Mouse (Mus musculus): ENCODE results near the gene Spata3. TPM values are rescaled to one million over a fixed set of nuclear protein-coding genes. Genes with fewer than 3 reads are reported as not detected.
"Not testable (repeated sequence)": the region's sequence is repeated elsewhere in the genome, so short reads cannot be mapped to it uniquely, and the experiment has no call there.

The Spata3 gene
- not detected in 2 replicates for polyA plus RNA-seq (2016; fragmentation: Nextera tagmentation; extraction: Ambion mirVana)

GRCm38 (mm10) chr1:86016516-86016915 lies at the start of gene Spata3:
Spata3 (plus strand) TSS chr1:86016816.
- Histone ChIP-seq H3K4me1 (no peaks in the 10 kb centered on the region; the same call in 1 of the 2 replicates), H3K9ac (no peak within 1 kb of the TSS), H3K36me3 (no peaks in the 10 kb centered on the region), H3K27me3 (replicated peaks) (peaks cover 28% of the 10 kb centered on the region), H3K9me3 (no peaks in the 10 kb centered on the region), H3K4me3 (no peak within 1 kb of the TSS), H3K4me2 (replicated peaks) (no peak within 1 kb of the TSS), H3K27ac (no peak within 1 kb of the TSS)
- WGBS: 92% methylated on average over 8 of the region's 8 CpGs
- no peak for ATAC-seq (ENCODE audit: low FRiP score, low read depth)

DNA sequence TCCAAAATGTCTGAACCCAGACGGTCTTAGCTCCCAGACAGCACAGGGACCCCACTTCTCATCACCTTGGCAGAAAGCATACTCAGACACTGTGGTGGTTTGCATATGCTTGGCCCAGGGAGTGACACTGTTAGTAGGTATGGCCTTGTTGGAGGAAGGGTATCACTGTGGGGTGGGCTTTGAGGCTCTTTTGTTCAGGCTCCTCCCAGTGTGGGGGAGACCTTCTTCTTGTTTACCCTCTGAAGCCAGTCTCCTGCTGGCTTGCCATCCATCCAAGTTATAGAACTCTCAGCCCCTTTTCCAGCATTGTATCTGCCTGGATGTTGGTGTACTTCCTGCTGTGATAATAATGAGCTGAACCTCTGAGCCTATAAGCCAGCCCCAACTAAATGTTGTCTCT lies 47.5 kb upstream of the Spata3 start:
- 0 out of 2 replicates have a peak, but pooled peaks have one; percentile 33 for ATAC-seq (ENCODE audit: low FRiP score, low read depth)
- H3K4me3 ChIP-seq: no peak overlapping the region

DNA sequence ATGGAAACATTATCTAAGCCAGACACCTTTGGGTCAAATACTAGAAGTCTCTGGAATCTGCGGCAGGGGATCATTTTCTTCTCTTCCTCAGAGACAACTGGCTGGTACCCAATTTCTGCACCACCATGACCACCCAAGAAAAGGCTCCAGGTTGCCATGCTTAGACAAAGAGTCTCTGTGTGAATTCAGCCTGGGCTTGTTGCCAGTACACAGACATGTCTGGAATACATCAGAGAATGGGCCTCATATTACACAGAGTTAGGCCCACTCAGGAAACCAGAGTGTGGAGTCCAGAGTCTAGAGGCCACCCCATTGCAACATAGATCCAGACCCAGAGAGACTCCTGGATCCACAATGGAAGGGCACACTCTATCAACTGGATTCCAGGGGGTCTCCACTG lies 47.1 kb upstream of the Spata3 start:
- H3K27ac ChIP-seq: no peak overlapping the region
- H3K4me2 ChIP-seq (replicated peaks): no peak overlapping the region
- no peak overlapping the region for H3K9ac ChIP-seq
- WGBS: 83% methylated on average over 1 of the region's 1 CpGs
- H3K4me1 ChIP-seq: no peaks in the 10 kb centered on the region
- H3K4me3 ChIP-seq: no peak overlapping the region
- H3K27me3 ChIP-seq (replicated peaks): no peaks in the 10 kb centered on the region
- ATAC-seq (ENCODE audit: low FRiP score, low read depth): peak; percentile 56; the same call in 1 of the 2 replicates
- no peaks in the 10 kb centered on the region for H3K36me3 ChIP-seq
- H3K9me3 ChIP-seq: no peaks in the 10 kb centered on the region

More for the DNA sequence above, 47.5 kb upstream of the Spata3 start:
- Histone ChIP-seq H3K4me2 (replicated peaks) (no peak overlapping the region), H3K9me3 (no peaks in the 10 kb centered on the region), H3K27me3 (replicated peaks) (no peaks in the 10 kb centered on the region), H3K4me1 (no peaks in the 10 kb centered on the region), H3K36me3 (no peaks in the 10 kb centered on the region), H3K27ac (no peak overlapping the region), H3K9ac (no peak overlapping the region)
- 71% methylated on average over 1 of the region's 1 CpGs for WGBS

- Histone ChIP-seq H3K4me1 (no peaks in the 10 kb centered on the region), H3K36me3 (no peaks in the 10 kb centered on the region), H3K27me3 (replicated peaks) (no peaks in the 10 kb centered on the region), H3K9me3 (no peaks in the 10 kb centered on the region), H3K9ac (no peak overlapping the region), H3K27ac (no peak overlapping the region), H3K4me3 (no peak overlapping the region), H3K4me2 (replicated peaks) (no peak overlapping the region)
- 91% methylated on average over 3 of the region's 3 CpGs for WGBS
- ATAC-seq (ENCODE audit: low FRiP score, low read depth): no peak
Observed at GRCm38 (mm10) chr1:85971070-85971469, 45.5 kb upstream of the Spata3 start.

GRCm38 (mm10) chr1:85972341-85972740 lies 44.3 kb upstream of the Spata3 start:
- Histone ChIP-seq H3K4me3 (no peak overlapping the region), H3K9ac (no peak overlapping the region), H3K9me3 (no peaks in the 10 kb centered on the region), H3K27me3 (replicated peaks) (no peaks in the 10 kb centered on the region), H3K4me2 (replicated peaks) (no peak overlapping the region), H3K4me1 (no peaks in the 10 kb centered on the region), H3K27ac (no peak overlapping the region), H3K36me3 (no peaks in the 10 kb centered on the region)
- 74% methylated on average over 3 of the region's 3 CpGs for WGBS
- no peak for ATAC-seq (ENCODE audit: low FRiP score, low read depth)

DNA sequence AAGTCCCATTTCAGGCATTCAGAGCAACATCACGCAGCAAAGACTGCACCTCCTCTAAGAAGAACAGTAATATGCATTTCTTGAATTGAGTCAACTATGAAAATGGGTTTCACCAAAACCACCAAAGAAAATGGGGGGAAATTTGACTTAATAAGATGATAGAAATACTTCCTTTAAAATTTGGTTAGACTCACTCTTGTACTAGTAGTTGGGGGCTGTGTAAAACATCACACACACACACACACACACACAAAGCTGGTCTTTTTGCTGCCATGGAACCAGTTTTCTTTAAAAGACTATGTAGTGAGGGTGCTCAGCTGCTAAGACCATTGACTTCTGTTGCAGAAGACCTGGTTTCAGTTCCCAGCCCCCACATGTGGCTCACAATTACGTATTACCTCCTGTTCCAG lies 43.1 kb upstream of the Spata3 start:
- WGBS: 94% methylated on average over 2 of the region's 2 CpGs
- H3K4me1 ChIP-seq: no peaks in the 10 kb centered on the region

GRCm38 (mm10) chr1:85977709-85978108 lies 38.9 kb upstream of the Spata3 start:
- Histone ChIP-seq H3K9me3 (no peaks in the 10 kb centered on the region), H3K4me1 (no peaks in the 10 kb centered on the region), H3K36me3 (no peaks in the 10 kb centered on the region), H3K27me3 (replicated peaks) (no peaks in the 10 kb centered on the region), H3K4me2 (replicated peaks) (no peak overlapping the region), H3K27ac (no peak overlapping the region), H3K4me3 (no peak overlapping the region), H3K9ac (no peak overlapping the region)
- WGBS: 83% methylated on average over 3 of the region's 3 CpGs
- no peak for ATAC-seq (ENCODE audit: low FRiP score, low read depth)

More for the DNA sequence above, 43.1 kb upstream of the Spata3 start:
- H3K36me3 ChIP-seq: no peaks in the 10 kb centered on the region
- no peak overlapping the region for H3K27ac ChIP-seq
- no peak overlapping the region for H3K4me3 ChIP-seq
- no peak overlapping the region for H3K9ac ChIP-seq
- H3K9me3 ChIP-seq: no peaks in the 10 kb centered on the region
- no peak overlapping the region for H3K4me2 ChIP-seq (replicated peaks)
- no peak for ATAC-seq (ENCODE audit: low FRiP score, low read depth)
- H3K27me3 ChIP-seq (replicated peaks): no peaks in the 10 kb centered on the region

GRCm38 (mm10) chr1:85981738-85982357 lies 34.8 kb upstream of the Spata3 start:
- H3K36me3 ChIP-seq: no peaks in the 10 kb centered on the region
- no peaks in the 10 kb centered on the region for H3K27me3 ChIP-seq (replicated peaks)
- no peak for ATAC-seq (ENCODE audit: low FRiP score, low read depth)
- H3K9ac ChIP-seq: no peak overlapping the region
- no peaks in the 10 kb centered on the region for H3K4me1 ChIP-seq
- 83% methylated on average over 7 of the region's 7 CpGs for WGBS
- no peak overlapping the region for H3K4me3 ChIP-seq
- H3K9me3 ChIP-seq: no peaks in the 10 kb centered on the region
- no peak overlapping the region for H3K27ac ChIP-seq
- H3K4me2 ChIP-seq (replicated peaks): no peak overlapping the region

GRCm38 (mm10) chr1:85985784-85986183 lies 30.8 kb upstream of the Spata3 start:
- no peaks in the 10 kb centered on the region for H3K27me3 ChIP-seq (replicated peaks)
- no peaks in the 10 kb centered on the region for H3K36me3 ChIP-seq
- H3K4me2 ChIP-seq (replicated peaks): no peak overlapping the region
- no peak overlapping the region for H3K27ac ChIP-seq
- no peak overlapping the region for H3K4me3 ChIP-seq
- WGBS: 87% methylated on average over 3 of the region's 3 CpGs
- no peak overlapping the region for H3K9ac ChIP-seq
- ATAC-seq (ENCODE audit: low FRiP score, low read depth): no peak
- no peaks in the 10 kb centered on the region for H3K9me3 ChIP-seq
- no peaks in the 10 kb centered on the region for H3K4me1 ChIP-seq

- whole genome bisulfite sequencing: 79% methylated on average over 4 of the region's 4 CpGs
- H3K27ac ChIP-seq: no peak overlapping the region
- H3K4me1 ChIP-seq: no peaks in the 10 kb centered on the region
- no peak for ATAC-seq (ENCODE audit: low FRiP score, low read depth)
- no peak overlapping the region for H3K4me3 ChIP-seq
- no peak overlapping the region for H3K4me2 ChIP-seq (replicated peaks)
- H3K9ac ChIP-seq: no peak overlapping the region
- no peaks in the 10 kb centered on the region for H3K27me3 ChIP-seq (replicated peaks)
- no peaks in the 10 kb centered on the region for H3K9me3 ChIP-seq
- H3K36me3 ChIP-seq: no peaks in the 10 kb centered on the region
Observed at GRCm38 (mm10) chr1:85988351-85988750, 28.3 kb upstream of the Spata3 start.

DNA sequence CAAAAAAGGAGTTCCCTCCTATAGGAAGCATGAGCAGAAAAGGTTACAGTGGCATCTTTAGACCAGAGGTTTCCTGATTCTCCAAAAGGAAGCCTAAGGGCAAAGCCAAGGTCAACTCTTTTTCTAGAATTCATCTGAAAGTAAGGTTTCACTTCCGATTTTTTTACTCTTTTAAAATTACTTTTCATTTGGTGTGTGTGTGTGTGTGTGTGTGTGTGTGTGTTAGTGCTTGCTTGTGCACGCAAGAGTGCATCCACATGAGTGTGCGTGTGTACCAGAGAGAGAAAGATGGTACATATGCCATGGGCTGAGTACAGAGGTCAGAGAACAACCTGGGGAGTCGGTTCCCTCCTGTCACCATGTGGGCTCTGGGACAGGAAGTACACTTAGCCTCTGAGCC lies 27.7 kb upstream of the Spata3 start:
- H3K27me3 ChIP-seq (replicated peaks); H3K36me3 ChIP-seq; H3K4me2 ChIP-seq (replicated peaks); H3K4me1 ChIP-seq; H3K4me3 ChIP-seq; ATAC-seq (ENCODE audit: low FRiP score, low read depth); H3K27ac ChIP-seq; H3K9ac ChIP-seq; H3K9me3 ChIP-seq: not testable (repeated sequence)
- WGBS: 84% methylated on average over 4 of the region's 4 CpGs

DNA sequence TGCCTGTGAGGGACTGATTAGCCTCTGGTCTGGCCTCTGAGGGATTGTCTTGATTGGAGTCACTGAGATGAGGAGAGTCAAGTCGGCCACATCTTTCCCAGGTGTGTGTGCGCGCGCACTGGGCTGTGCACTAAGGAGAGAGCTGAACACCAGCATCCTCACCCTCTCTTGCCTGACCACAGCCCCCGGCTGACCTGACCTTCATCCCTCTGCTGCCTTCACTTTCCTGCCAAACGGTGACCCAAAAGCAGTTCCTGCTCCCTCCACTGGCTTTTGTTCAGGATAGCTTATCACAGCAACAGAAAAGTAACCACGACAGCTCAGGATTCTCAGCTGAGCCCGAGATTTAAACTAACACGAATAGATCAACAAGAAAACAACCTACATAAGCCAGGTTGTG lies 24.4 kb upstream of the Spata3 start:
- Histone ChIP-seq H3K9ac (no peak overlapping the region), H3K4me3 (no peak overlapping the region), H3K9me3 (0 out of 2 replicates have a peak, but pooled peaks cover 5% of the 10 kb centered on the region), H3K4me2 (replicated peaks) (no peak overlapping the region), H3K27me3 (replicated peaks) (no peaks in the 10 kb centered on the region), H3K27ac (no peak overlapping the region), H3K4me1 (no peaks in the 10 kb centered on the region), H3K36me3 (no peaks in the 10 kb centered on the region)
- ATAC-seq (ENCODE audit: low FRiP score, low read depth): no peak
- WGBS: 85% methylated on average over 9 of the region's 9 CpGs

DNA sequence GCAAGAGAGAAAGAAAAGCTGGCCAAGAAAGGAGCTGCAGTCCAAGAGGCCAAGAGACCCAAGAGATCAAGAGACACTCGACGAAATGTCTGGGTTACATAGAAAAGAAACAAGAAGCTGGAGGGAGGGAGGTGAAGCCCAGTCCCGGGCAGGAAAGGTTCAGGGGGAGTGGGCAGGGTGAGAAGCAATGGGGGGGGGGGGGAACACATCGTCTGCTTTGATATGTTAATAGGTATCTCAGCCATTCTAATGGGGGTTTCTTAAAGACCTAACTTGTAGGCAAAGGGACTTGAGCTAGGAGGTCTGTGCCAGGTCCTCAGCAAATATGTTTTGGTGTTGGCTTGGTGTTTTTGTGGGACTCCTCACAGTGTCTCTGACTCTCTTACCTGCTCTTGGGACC lies 23.1 kb upstream of the Spata3 start:
- no peak overlapping the region for H3K9ac ChIP-seq
- H3K4me1 ChIP-seq: no peaks in the 10 kb centered on the region
- H3K27ac ChIP-seq: no peak overlapping the region
- no peak overlapping the region for H3K4me3 ChIP-seq
- no peak overlapping the region for H3K4me2 ChIP-seq (replicated peaks)
- H3K36me3 ChIP-seq: no peaks in the 10 kb centered on the region
- WGBS: 69% methylated on average over 4 of the region's 4 CpGs
- ATAC-seq (ENCODE audit: low FRiP score, low read depth): no peak
- no peaks in the 10 kb centered on the region for H3K27me3 ChIP-seq (replicated peaks)
- 0 out of 2 replicates have a peak, but pooled peaks cover 5% of the 10 kb centered on the region for H3K9me3 ChIP-seq

All from neural tube, embryonic 12.5 days (tissue).